Mouse (Mus musculus) Patski (cell line): ENCODE measurements at regions not wholly inside any gene's neighbourhood (a gene's known extent, or its start where the extent isn't known, plus 50 kb on each side); places are given as distances from the start of the nearest gene placed in this dataset.

Source experiments
- ATAC-seq: fragments of 100-300 bp; one replicate; pipeline ENCODE4 v1.8.0; 2021
- CTCF ChIA-PET: fragments of 350-600 bp; sonication (Branson Sonifier 250); formaldehyde crosslinking; loops from one replicate; lab custom pipeline; 2022; ENCODE audit warnings: inconsistent platforms; lab: Charles Lee
- POLR2A ChIA-PET: fragments of 350-600 bp; sonication (Branson Sonifier 250); formaldehyde crosslinking; loops from one replicate; lab custom pipeline; 2022; ENCODE audit warnings: antibody characterized with exemption, inconsistent platforms; lab: Charles Lee
- DNase-seq: peaks from one replicate; pipeline ENCODE4 v3.0.0-alpha.2; 2011; ENCODE audit warnings: low read depth, low spot score
- H3K27me3 ChIP-seq: fragments of 371-371 bp; one replicate; pipeline ENCODE4 v1.5.1; 2021
- CTCF ChIP-seq: fragments of 100-300 bp; IDR thresholded peaks from one replicate; pipeline ENCODE4 v1.5.1; 2021
- in situ Hi-C: fragments of 300-500 bp; cut with MboI; formaldehyde crosslinking; loops from 3 replicates; pipeline ENCODE4 v1.11.1; 2018; ENCODE audit warnings: low pct_unique_long_range_greater_than_20kb, mixed read lengths

DNA sequence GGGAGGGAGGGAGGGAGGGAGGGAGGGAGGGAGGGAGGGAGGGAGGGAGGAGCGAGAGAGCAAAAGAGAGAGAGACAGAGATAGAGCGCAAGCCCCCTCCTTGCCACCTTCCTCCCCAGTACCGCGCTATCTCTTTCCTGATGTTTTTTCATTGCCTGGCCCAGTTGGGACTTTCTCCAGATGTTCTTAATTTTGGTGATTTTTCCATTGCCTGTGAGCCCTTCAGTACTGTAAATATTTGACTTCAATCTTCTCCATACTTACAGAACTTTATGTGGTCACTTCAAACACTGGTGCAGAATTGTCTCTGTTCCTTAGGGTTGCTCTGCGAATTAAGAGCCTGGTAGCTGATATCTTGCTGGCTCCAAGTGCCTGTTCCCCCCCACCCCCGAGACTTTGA, 50.1 kb upstream of the Cops8 start:
- no peaks in the 10 kb centered on the region for H3K27me3 ChIP-seq
- in situ Hi-C loops, result no loop called here
- POLR2A ChIA-PET, result no interaction called here
- ATAC-seq (no peak), DNase-seq (no peak)
- TF ChIP-seq CTCF, result no peak
- CTCF ChIA-PET, result interaction anchor here (0.7 kb wide), 1 partner anchor 341 kb away, joined by 3 read pairs; no protein-coding TSS in a partner anchor
